Mouse (Mus musculus): ENCODE results near the gene Glb1l.

The Glb1l gene

DNA sequence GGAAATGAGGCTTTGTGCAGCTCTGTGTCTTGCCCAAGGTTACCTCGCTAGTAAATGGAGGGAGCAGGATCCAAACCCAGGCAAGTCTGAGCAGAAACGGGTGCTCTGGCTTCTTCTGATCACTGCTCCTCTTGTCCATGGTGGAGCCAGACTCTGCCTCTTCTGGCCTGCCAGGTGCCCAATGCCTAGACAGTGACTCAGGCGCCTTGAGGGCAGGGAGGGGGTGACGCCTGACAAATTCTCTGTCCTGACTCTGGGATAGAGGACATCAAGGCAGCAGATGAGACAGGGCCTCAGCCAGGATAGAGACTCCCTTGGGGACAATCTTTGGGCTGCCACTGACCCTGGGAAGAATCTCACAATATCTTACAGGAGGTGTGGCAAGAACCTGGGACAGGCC lies 20.6 kb upstream of the Glb1l start:
- no peak for DNase-seq (ENCODE audit: low spot score)

DNA sequence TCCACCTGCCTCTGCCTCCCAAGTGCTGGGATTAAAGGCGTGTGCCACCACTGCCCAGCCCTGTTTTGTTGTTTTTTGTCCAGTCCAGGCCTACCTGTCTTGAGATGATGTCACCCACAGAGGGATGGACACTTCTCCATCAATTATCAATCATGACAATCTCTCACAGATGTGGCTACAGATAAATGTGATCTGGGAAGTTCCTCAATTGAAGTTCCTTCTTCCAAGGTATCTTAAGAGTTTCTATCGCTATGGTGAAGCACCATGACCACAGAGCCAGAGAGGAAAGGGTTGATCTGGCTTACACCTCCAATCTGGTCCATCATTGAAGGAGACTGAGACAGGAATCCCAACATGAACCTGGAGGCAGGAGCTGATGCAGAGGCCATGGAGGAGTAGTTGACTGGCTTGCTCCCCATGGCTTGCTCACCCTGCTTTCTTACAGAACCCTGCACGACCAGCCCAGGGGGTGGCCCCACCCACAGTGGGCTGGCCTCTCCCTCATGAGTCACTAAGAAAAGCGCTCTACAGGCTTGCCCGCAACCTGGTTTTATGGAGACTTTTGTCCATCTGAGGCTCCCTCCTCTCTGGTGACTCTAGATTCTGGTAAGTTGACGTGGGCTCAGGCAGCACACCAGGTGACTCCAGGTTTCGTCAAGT lies 19.9 kb upstream of the Glb1l start:
- no peak for DNase-seq (ENCODE audit: low spot score)

DNA sequence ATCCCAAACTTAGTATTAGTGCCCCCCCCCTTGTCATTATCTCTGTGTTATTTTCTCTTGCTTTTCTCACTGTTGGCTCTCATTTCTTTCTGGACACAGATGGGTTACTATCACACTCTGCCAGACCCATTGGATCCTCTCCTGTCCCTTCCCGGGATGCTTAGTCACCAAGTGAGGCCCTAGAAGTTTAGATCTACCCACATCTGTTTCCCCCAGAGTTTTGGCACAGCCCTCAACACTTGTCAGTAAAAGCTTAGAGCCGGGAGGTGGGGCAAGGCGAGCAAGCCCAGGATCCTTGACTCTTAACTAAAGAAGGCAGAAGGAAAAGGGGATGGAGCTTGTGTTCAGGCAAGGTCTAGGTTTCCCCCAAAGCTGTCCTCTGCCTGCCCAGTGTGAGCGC lies 18.5 kb upstream of the Glb1l start:
- DNase-seq (ENCODE audit: low spot score), result no peak

DNA sequence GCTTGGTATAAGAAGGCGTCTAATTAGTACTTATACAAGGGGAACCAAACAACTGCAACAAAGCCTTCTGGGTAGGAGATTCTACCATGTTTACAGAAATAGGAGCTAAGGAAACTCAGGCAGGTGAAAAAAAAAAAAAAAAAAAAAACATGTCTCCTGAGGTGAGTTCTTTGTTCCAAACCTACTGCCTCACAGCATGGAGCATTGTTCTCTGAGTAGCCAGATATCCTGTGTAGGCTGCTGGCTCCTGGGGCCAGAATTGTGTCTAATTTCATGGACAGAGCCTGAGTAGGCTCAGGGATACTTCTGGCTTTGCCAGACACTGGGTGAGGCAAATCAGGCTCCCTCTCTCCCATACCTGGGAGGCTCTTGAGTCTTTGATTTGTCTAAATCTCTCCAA lies 17.0 kb upstream of the Glb1l start:
- DNase-seq (ENCODE audit: low spot score), result no peak

DNA sequence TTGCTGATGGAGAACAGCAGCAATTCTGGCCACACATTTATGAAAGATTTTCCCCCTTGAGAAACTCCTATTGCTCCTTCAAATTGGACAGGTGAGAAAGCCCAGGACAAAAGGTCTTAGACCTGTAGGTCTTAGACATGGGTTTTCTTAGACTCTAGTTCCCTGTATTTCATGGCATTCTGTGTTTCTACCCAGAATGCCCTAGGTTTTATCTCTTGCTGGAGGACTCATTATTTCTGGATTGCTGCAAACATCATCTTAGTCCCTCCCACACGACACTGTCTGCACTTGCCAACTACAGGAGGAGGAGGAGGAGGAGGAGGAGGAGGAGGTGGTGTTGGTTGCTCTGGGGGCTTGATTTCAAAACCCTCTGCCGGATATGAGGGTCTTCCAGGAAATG lies 15.5 kb upstream of the Glb1l start:
- DNase-seq (ENCODE audit: low spot score), result no peak

DNA sequence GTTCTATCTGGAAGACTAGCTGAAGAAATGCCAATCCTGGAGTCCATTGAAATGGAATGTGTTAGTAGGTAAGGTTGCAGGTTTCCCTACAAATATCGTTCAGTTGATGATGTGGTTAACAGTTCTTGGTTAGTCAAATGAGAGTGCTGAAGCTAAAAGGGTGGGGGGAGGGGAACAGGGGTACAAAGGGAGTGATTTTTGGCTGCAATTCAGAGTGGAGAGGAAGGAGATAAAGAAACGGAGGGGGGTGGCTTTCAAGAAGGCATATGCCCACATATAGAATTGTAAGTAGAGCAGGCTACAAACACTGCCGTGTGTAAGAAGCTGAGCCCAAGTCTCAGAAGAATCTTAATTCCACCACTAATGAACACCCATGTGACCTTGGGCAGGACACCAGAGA lies 14.9 kb upstream of the Glb1l start:
- no peak for DNase-seq (ENCODE audit: low spot score)

DNA sequence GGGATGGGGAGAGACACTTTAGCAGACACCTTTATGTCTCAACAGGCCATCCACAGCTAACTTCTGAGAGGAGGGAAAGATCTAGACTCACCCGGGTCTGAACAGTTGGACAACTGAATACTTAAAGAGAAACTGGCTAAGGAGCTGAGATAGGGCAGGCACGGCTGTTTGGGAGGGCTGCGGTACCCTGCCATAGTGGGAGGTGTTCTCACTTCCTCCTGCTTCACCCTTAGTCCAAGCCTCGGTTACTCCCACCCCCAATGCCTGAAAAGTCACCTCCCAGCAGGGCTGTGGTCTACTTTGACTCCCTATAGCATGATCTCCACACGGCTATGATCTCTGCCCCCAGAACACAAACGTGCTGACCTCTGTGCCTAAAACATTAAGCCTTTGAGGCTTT lies 12.9 kb upstream of the Glb1l start:
- no peak for DNase-seq (ENCODE audit: low spot score)

DNA sequence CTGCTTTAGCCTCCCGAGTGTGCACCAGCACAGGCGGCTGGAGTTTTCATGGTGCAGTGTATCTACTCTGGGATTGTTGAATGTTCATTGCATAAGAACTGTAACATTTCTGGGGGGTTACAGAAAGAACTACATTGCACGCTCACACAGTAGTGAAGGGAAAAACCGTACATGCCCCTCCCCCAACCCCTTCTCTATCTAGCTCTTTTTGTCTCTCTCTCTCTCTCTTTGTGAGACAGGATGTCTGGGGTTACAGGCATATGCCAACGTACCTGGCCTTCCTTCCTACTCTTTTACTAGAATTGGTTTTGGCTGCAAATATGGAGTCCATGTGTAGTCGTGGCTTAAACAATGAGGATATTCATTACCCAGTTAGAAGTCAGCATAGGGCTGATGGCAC lies 12.3 kb upstream of the Glb1l start:
- DNase-seq (ENCODE audit: low spot score), result no peak

DNA sequence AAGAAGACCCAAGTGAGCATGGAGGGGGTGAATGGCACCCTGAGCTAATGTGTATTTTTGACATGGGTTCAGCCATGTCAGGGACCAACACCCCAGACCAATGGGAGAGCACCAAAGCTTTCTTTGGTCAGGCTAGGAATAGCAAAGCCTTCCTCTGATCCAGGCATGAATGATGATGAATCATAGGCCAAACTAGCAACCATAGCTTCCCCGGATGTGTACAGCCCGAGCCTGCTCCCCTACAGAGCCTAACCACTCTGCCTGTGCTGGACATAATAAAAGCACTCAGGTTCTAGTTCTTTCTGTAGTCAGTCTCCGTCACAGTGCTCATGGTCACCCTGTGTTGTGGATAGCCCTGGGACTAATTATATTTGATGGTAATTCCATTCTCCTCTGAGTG lies 10.9 kb upstream of the Glb1l start:
- no peak for DNase-seq (ENCODE audit: low spot score)

DNA sequence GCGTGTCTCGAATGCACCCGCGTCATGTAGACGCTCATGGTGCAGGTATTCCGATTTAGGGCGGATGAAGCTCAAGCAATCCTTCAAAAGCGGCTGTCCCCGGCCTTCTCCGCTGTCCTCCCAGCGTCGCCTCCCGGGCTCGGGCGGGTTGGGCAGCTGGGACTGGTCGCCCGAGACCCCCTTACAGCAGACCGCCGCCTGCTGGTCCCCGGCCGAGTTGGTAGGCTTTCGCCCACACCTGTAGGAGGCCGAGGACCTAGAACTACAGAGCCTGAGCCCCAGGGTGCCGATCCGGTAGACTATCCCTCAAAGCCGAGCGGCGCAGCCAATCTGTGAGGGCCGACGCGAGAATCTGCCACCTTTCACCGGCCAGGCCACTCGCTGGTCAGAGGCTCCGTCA lies 8.9 kb upstream of the Glb1l start, which contains the start of gene Tuba4a:
Tuba4a (minus strand) TSS at position 335 of the 400 bp plus-strand sequence.
- DNase-seq (ENCODE audit: low spot score), result no peak

DNA sequence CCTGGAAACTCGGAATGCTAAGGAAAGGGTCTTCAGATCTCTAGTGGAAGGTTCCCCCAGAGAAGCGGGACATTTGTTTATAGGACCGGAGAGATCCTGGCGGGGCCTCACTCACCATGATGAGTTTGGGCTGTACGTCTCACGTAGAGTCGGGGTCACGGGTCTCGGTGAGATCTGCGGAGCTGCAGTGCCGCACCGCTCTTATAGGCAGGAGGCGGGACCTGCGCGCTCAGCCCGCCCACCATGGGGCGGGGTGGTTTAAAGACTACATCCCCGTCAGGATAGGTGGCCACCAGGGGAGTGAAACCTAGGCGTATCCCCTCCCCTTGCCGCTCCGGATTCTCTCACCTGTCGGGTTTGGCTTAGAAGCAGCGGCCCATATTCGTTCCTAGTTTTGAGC lies 8.5 kb upstream of the Glb1l start:
- DNase-seq (ENCODE audit: low spot score), result peak; percentile 87

DNA sequence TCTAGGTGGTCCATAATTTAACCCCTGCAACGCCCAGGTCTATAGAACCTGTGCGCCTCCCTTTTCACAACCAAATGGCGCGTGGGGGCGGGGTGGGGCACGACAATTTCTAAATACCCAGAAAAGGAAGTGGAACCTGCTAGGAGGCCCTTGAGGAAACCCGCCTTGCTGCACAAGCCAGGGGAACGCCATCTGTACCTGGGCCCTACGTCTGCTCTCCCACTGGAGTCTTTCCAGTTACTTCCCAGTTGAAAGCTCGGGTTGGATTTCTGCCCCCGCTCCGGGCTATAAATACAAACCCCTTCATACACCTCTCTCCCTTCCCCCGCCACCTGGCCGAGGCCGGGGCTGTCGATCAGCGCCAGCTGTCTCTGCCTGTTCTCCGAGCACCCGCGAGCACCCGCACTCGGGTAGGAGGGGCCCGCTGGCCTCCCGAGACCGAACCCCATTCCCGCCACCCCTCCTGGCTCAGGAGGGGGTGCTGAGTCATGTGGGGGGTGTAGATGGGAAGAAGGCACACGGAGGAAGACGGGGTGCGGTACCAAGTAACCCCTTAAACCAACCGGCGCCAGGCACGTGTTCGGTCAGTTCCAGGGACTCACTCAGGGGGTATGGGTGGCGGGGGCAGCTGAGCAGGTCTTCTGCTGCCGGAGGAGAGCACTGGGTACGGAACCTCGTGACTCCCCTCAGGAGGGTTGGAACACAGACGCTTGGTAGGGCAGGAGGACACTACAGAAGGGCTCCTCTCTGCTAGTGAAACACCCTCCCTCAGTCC lies 7.8 kb upstream of the Glb1l start:
- DNase-seq (ENCODE audit: low spot score), result peak; percentile 42

DNA sequence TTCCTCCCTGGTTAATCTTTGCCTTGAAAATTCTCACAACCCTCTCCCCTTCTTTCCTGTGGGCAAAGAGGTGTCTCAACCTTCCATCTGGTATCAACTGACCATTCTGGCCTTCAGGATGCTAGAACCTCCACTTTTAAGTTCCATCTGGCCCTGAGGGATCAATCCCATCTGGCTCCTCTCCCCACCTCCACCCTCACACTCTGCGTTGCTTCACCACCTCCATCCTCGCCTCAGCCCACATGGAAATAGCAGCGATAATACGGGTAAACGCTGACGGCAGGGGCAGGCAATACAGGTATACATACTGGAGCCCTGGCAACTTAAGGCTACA lies 7.2 kb upstream of the Glb1l start:
- no peak for DNase-seq (ENCODE audit: low spot score)

DNA sequence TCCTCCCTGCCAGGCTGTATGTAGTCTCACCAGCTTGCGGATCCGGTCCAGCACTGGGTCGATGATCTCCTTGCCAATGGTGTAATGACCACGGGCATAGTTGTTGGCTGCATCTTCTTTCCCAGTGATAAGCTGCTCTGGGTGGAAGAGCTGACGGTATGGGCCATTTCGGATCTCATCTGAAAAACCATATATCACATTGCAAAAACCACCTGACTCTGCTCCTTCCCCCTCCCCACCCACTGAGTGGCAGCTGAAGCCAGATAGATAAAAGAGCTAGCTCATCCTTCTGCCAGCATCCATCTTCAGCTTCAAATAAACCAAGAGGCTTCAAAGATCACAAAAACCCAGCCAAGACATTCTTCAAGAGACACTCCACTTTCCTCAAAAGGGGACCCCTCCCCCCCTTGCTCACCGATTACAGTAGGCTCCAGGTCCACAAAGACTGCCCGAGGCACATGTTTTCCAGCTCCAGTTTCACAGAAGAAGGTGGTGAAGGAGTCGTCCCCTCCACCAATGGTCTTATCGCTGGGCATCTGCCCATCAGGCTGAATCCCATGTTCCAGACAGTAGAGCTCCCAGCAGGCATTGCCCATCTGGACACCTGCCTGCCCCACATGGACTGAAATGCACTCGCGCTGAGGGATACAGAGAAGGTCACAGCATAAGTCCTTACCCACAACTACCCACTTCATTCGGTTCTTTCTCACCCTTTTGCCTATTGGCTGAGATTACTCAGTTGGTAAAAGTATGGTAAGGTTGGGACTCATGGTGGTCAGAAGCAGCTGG lies 6.4 kb upstream of the Glb1l start:
- no peak for DNase-seq (ENCODE audit: low spot score)

DNA sequence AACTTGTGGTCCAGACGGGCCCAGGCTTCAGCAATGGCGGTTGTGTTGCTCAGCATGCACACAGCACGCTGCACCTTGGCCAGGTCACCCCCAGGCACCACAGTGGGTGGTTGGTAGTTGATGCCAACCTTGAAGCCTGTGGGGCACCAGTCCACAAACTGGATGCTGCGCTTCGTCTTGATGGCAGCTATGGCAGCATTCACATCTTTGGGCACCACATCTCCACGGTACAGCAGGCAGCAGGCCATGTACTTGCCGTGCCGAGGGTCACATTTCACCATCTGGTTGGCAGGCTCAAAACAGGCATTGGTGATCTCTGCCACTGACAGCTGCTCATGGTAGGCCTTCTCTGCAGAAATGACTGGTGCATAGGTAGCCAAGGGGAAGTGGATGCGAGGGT lies 5.2 kb upstream of the Glb1l start:
- DNase-seq (ENCODE audit: low spot score), result no peak

DNA sequence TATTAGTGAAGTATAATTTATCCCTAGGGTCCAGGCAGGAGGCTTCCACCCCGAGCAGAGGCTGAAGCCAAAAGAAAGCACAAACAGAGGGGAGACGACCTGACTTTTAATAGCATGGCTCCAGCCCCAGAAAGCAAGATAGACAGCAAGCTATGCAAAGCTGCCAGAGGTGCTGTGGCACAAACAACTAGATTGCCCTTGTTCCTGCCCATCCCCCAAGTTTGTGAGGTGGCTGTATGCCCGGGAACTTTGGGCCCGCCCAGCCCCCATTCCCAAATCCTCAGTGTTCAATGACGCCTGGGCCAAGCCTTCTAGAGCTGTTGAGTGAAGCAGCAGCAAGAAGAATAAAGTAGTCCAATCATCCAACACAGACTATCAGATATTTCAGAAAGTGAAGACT lies 4.3 kb upstream of the Glb1l start:
- no peak for DNase-seq (ENCODE audit: low spot score)

DNA sequence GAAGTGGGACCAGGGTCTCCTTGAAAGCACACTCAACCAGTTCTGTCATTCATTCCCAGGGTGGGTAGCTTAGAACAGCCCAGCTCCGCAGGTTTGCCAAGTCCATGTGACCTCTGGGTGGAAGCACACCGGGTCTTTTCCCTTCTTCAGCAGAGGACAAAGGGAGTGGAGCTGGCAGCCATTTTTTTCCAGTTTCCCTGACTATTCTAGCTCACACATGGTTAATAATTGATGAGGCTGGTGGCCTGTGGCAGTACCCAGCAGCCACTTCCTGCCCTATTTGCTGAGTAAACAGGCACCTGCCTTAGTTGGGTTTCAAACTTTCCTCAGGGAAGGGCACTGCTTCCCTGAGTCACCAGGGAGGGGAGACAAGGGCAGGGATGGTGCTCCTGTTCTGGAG lies 3.8 kb upstream of the Glb1l start:
- no peak for DNase-seq (ENCODE audit: low spot score)

DNA sequence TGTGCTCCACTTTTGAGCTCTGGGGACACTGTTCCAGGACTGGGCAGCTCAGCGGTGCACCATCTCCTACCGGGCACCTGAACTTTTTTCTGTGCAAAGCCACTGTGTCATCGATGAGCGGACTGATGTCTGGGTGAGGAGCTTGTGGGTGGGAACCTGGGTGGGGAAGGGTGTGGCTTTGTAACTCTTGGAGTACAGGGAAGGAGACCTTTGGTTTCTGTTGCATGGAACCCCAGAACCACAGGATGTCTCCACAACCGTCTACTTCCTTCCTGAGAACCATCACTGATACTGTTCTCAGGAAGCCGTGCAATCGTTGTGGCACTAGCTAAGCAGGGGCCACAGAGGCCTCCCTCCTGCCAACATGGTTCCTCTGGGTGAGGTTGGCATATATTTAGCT lies 2.5 kb upstream of the Glb1l start:
- DNase-seq (ENCODE audit: low spot score), result no peak

DNA sequence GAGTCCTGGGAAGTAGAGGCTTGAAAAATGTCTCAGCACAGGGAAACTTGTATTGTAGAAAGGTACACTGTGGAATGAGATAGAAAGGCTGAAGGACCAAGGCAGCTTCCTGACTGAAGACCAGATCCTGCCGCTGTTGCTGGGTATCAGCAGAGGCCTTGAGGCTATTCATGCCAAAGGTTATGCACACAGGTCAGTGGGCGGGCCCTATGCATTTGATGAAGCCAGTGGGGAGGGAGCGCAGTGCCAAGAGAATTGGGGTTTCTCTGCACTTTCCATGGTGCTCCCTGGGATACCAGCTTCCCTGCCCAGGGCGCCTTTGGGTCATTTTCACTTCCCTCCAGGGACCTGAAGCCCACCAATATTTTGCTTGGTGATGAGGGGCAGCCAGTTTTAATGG lies 1.9 kb upstream of the Glb1l start:
- no peak for DNase-seq (ENCODE audit: low spot score)

DNA sequence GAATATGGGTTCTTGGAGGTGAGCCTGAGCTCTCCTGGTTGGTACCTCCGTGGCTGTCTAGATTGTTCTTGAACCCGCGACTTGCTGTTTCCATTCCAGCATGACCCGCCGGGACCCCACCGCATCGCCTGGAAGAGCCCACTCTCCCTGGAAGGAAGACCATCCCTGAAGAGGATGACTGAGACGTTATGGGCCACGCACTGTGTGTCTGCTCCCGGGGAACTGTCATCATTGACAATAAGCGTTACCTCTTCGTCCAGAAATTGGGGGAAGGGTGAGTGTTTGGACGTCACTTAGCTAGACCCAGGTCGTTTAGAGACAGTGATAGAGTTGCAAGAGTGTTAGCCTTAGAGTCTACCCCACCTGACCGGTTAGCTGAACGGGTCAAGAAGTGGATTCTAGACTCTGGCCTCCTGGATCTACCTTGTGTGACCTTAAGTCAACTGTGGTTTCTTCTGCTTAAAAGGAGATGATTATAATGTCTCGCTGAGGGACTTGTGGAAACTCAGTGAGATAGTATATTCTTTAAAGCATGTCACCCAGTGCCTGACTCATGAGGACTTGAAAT lies 612 bp upstream of the Glb1l start:
- DNase-seq (ENCODE audit: low spot score), result no peak

DNA sequence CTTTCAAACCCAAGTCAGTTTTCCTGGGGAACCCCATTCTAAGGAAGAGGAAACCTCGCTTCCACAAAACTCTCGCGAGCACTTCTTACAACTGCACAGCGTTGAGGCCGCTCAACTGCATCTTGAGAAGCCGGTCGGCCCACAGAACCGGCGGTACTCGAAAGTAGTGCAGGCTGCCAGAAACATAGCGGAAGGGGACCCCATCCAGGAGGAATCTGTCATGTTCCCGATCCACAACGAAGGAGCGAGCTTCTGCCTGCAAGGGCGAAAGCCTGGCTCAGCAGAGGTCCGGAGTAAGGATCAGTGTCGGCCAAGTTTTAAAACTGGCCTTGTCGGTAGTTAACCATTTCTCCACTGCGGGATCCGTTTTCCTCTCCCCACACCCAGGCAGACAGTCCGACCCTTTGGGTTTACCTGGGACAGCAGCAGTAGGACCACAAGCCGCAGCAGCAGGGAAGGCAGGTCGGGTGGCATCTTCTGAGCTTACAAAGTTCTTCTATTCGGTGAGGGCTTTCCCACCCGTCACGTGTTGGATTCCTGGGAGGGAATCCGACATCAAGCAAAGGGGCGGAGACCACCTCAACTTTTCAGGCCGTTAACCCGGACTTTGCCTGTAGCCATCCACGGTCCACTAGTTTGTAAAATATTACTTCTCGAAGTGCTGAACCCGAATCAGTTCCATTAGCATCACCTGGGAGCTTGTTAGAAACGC lies 1.5 kb downstream of the Glb1l start:
- peak; percentile 27 for DNase-seq (ENCODE audit: low spot score)

DNA sequence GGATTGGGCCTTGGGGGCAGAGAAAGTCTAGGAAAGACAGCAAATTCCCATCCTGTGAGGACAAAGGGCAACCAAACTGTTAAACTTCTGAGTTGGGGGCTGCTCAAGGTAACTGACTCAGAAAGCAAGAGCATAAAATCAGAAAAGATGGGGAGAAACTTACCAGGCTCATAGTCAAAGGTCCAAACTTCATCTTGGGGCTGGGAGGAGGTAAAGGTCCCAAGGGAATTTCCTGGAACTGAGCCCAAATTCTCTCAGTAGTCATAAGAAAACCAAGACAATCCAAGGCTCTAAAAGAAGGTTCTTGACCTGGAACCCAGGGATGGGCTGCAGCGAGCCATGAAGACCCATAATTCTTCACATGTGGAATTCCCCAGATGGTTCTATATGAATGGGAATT lies 9.4 kb downstream of the Glb1l start:
- DNase-seq (ENCODE audit: low spot score), result no peak

Measured in urinary bladder, postnatal 25 days (tissue).